Mouse (Mus musculus): ENCODE measurements around the gene Col8a2. TPM values are rescaled to one million over a fixed set of nuclear protein-coding genes. Genes with fewer than 3 reads are reported as not detected.

Col8a2 gene
- polyA plus RNA-seq, 1 experiment: 5.0 TPM

DNA sequence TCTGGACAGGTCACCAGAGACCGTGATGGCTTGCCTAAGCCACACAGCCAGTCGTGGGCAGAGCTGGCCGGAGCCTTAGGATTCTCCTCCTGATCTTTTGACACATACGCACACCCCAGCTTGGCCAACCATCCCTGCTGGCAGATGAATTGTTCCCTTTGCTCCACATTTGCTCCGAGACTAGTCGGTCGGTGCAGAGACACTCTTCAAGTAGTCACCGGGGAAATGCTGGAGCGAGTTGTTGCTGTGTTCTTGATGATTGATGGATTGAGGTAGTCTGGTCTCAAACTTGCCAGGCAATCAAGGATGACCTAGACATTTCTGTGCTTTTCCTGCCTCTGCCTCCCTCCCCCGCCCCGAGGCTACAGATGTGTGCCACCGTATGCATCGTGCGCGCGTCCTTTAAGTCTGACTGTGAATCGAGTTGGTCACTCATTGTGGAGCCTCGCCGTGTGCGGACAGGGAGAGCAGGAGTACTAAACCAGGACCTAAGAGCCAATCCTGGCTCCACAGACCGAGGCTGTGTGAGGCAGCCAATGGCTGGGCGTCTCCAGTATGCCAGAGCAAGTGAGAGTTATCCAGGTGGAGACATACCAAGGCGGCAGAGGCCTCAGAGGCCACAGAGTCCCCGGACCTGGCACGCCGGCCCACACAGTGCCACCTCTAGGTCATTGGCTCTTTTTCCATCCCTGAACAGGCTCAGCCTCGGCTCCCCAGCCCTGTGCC, 15.2 kb downstream of the Col8a2 start:
- DNase-seq (ENCODE audit: low read depth): no peak

DNA sequence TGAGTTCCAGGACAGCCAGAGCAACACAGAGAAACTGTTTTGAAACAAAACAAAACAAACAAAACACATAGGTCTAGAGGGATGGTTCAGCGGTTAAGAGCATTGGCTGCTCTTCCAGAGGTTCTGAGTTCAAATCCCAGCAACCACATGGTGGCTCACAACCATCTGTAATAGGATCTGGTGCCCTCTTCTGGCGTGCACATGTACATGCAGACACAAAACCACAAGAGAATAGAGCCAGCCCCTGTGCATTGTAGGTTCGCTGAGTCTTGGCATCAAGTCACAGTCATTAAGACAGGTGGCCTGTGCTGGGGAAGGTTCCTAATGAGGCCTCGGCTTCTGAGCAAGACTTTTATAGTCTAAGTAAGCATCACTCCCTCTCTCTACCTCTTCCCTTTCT, 17.3 kb downstream of the Col8a2 start:
- no peak for DNase-seq (ENCODE audit: low read depth)

DNA sequence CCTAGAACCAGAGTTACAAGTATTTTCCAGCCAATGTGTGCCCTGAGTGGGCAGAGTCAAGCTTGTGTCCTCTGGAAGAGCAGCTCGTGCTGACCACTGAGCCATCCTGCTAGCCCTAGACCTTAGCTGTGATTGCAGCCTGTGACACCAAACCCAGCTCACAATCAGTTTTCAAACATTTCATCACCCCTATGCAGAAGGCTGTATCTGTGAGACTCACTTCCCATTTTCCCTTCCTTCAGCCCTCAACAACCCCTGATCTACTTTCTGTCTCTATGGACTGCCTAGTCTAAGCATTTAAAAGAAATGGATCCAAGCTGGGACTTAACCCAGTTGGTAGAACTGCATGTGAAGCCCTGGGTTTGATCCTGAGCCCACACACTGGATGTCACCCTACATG, 18.8 kb downstream of the Col8a2 start:
- no peak for DNase-seq (ENCODE audit: low read depth)

DNA sequence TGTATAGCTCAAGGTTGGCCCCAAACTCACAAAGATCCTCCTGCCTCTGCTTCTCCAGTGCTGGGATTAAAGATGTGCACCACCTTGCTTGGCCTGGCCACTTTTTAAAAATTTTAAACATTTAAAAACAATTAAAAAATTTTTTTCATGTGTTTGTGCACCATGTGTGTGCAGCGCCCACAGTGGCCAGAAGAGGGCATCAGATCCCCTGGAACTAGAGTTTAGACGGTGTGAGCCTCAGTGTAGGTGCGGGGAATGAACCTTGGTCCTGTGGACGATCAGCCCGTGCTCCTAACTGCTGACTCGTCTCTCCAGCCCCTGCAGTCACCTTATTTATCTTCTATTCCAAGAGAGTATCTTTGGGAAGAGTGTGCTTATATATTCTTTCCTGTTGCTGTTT, 19.5 kb downstream of the Col8a2 start:
- DNase-seq (ENCODE audit: low read depth): no peak

DNA sequence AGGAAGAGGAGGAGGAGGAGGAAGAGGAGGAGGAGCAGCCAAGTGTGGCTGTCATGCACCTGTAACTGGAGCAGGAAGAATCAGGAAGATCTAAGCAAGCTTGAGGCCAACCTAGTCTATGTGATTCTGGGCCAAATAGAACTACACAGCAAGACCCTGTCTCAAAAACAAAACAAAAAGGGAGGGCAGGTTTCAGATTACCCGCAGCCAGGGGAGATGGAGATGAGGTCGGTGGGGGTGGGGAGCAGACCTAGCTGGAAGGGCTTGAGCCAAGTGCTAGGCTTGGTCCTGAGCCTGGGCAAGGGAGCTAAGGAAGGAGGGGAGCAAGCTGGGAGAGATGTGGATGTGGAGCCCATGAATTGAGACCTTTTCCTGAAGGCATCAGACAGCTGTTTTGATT, 20.2 kb downstream of the Col8a2 start:
- DNase-seq (ENCODE audit: low read depth): no peak

DNA sequence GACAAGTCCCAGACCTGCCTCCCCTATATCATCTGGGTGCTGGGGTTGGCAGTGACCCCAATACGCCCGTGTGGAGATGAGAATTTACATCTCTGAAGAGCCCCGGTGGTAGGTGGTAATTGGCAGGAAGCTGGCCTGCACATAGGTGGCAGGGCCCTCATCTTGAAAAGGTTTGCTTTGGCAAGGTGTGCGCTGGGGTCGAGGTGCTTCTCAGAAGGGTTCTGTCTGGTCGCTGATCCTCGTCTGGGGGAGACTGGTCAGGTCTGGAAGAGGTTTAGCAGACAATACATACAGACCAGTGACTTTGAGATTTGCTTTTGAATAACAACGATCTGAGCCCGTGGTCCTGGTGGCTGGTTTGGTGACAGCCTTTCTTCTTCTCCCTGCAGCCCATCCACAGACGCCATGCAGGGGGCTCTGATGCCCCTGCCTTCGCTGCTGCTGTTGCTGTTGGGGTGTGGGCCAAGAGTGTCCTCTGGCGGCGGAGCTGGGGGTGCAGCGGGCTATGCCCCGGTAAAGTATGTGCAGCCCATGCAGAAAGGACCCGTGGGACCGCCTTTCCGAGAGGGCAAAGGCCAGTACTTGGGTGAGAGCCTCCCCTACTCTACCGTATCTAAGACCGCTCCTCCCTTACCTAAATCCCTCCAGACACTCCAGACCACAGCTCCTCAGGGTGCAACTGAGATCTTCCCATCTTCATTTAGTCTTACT, 22.8 kb downstream of the Col8a2 start:
- DNase-seq (ENCODE audit: low read depth): no peak

DNA sequence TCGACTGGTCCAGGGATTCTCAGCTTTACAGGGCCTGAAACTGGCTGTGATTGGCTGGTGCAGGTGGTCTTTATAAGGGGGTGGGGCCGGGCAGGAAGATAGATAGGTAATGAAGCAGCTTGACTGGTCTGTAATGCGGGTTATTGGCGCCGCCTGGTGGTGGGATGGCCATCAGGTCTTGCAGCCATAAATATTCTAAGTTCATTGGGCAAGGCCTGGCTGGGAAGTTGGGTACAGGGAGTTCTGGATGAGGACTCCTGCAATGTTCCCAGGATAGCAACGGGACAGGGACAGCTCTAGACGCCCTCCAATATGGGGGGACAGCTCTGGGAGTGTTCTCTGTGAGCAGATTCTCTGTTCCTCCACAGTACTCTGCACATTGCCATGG, 23.3 kb downstream of the Col8a2 start:
- no peak for DNase-seq (ENCODE audit: low read depth)

DNA sequence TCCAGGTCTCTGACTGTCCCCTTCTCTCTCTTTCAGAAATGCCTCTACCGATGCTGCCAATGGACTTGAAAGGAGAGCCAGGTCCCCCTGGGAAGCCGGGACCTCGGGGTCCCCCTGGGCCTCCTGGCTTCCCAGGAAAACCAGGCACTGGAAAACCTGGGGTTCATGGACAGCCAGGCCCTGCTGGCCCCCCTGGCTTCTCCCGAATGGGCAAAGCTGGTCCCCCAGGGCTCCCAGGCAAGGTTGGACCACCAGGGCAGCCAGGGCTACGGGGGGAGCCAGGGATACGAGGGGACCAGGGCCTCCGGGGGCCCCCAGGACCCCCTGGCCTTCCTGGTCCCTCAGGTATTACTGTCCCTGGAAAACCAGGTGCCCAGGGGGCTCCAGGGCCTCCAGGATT, 23.8 kb downstream of the Col8a2 start:
- no peak for DNase-seq (ENCODE audit: low read depth)

DNA sequence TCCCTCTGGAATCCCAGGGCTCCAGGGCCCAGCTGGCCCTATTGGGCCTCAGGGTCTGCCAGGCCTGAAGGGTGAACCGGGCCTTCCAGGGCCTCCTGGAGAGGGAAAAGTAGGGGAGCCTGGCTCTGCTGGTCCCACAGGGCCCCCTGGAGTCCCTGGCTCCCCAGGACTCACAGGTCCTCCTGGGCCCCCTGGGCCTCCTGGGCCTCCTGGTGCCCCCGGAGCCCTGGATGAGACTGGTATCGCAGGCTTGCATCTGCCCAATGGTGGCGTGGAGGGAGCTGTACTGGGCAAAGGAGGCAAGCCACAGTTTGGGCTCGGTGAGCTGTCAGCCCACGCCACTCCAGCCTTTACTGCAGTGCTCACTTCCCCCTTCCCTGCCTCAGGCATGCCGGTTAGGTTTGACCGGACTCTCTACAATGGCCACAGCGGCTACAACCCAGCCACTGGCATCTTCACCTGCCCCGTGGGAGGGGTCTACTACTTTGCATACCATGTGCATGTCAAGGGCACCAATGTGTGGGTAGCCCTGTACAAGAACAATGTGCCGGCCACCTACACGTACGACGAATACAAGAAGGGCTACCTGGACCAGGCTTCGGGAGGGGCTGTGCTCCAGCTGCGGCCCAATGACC, 25.1 kb downstream of the Col8a2 start:
- DNase-seq (ENCODE audit: low read depth): no peak

DNA sequence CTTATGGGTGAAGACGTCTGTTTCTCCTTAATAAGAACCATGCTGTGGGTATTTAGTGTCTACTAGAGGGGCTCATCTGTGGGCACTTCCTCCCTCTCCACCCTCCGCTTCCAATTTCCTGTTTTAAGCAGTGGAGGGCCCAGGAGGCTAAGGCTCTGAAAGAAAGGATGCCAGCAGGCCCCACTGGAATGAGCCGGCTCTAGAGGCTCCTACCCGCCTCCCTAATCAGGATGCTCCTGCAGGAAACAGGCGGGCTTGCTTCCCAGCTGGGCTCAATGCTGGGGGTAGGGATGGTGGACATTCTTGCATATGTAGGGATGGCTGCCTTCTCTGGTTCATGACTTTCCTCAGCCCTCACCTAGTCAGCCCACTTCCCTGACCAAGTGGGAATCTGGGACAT, 26.6 kb downstream of the Col8a2 start:
- no peak for DNase-seq (ENCODE audit: low read depth)

DNA sequence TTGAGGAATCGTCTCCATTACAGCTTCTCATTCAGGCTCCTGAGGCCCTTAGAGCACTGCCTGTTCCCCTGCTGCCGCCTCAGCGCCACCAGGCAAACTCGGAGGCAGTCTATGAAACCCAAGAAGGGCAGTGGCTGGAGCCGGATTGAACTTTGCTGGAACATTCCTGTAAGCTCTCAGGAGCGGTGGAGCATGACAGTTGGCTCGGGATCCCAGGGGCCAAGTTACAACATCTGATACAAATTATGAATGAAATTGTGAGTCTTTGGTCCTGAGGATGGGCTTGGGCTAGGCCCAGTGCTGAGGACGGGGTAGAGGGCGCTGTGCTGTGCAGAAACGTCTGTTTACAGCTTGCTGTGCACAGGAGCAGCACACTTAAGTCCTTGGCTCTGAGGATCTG, 27.8 kb downstream of the Col8a2 start:
- no peak for DNase-seq (ENCODE audit: low read depth)

DNA sequence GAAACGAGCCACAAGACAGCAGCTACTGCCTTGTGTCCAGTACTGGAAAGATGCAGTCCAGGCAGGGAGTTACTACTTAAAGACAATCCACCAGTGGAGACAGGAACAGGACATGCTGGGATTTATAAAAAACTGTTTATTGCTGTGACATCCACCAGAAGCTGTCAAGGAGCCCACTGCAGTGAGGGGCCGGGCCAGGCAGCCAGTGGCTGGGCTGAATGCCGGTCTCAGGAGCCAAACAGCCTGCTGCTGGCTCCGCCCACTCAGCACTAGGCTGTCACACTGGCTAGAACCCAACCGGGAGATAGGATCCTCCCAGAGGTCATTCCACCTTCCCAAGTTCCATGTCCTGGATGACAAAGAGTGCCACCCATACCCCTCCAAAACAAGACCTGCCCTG, 29.3 kb downstream of the Col8a2 start:
- no peak for DNase-seq (ENCODE audit: low read depth)

DNA sequence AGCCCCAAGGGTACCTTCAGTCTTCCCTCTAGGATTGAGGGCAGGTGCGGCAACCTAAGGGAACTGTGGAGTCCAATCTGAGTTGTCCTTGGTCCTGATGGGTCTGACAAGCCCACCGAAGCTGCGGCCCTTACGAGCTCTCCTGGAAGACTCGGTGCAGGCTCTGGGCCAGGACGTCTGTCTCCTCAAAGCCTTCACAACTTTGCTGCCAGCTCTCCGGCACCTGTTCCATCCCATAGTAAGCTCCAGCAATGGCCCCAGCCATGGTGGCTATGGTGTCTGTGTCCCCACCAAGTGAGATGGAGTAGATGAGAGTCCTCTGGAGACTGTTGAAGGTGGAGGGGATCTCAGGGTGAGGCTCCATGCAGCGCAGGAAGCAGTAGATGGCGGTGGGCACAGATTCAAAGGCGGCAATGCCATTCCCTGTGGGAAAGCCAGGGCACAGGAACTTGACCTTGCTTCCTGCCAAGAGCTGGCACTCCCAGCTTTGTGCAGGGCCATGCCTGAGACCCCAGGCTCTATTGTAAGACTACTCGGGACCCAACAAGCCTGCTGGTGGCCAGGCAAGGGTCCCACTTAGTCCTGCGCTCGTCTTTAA, 29.9 kb downstream of the Col8a2 start:
- DNase-seq (ENCODE audit: low read depth): no peak

DNA sequence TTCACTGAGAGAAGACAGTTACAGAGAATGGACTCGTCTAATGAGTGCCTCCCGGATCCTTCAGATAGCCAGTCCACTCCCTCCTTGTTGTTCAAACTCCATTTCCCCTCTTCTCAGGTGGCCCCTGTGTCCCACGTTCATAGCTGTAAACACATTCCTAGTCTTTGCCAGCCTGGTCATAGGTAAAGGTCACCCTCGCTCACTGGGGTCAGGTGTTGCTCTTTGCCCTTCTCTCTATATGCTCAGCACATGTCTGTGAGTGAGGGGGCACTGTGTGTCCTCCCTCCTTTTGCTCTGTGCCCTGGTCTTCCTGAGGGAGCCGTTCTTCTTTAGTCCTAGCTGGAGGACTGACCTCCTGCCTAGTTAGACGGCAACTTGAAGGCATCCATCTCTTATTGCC, 33.2 kb downstream of the Col8a2 start:
- DNase-seq (ENCODE audit: low read depth): no peak

DNA sequence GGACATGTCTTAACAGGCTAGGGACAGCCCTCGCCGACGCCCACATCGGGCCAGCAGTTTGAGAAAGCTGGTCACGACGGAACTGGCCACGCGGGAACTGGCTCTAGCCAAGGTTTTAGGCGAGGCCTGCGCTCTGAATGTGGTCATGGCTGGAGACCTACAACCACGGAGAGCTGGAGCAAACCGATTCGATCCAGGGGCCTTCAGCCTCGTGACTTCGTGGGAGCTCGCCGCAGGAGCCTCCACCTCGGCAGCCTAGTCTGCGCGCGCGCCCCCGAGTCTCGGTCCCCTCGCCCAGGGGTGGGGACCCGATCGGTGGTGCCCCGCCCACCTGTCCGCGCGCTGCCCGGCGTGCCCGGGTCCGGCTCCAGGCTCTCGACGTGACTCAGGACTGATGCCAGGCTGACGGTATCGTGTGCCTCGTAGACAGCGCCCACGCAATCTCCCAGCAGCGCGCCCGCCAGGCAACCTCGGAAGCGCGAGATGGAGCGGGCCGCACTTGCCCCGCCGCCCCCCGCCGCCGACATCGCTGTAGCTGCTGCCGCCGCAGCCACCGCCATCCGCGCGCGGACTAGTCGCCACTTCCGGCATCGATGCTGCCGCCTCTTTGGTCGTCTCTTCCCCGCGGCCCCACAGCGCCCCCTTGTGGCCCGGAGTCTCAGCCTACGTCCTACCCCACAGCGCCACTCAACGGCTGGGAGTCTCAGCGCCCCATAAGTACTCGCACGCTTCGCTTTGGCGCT, 34.7 kb downstream of the Col8a2 start, which contains the start of gene Adprhl2:
TSS of gene Adprhl2 (minus strand) at position 593 of the 743 bp plus-strand sequence.
- no peak for DNase-seq (ENCODE audit: low read depth)

DNA sequence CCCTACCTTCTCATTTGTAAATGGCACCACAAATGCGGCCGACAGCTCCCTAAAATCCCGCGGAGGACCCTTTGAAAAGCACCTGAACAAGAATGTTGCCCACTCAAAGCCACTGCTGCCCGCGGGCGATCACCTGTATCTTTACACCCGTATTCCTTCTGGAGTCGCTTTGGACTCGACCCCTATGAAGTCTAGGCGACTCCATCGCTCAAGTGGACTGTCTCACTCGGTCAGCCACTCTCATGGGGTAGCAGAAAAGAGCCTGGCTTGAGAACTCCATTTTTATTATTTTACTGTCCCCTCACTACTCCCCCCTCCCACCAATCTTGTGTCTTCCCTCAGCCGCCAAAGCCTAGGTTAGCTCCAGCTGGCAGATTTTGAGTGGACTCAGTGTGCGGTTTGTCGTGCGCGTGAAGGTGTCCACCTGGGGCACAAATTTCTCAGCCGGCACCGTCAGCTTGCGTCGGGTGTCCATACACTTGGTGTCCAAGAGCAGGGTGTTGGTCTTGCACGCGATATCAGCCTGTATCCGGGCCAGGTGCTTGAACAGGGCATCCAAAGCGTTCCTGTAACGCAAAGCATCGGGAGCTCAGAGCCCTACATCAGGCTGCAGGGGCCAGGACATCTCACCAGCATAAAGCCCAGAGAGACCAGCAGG, 35.4 kb downstream of the Col8a2 start:
- DNase-seq (ENCODE audit: low read depth): no peak

DNA sequence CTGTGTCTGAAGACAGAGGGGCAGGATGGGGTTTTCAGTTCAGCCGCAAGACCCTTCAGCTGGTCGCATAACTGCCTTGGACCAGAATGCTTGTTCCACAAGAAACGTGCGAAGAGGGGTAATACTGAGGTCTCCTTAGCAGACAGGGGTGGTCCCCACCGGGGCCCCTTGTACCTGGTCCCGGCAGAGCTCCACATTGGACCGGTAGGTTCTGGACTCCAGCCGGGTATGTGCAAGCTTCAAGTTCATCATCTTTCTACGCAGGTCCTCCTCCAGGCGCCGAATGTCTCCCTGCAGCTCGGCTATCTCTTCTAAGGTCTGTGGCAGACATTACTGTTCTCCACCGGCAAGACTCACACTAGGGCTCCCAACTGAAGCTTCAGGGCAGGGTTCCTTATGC, 36.1 kb downstream of the Col8a2 start:
- DNase-seq (ENCODE audit: low read depth): no peak

DNA sequence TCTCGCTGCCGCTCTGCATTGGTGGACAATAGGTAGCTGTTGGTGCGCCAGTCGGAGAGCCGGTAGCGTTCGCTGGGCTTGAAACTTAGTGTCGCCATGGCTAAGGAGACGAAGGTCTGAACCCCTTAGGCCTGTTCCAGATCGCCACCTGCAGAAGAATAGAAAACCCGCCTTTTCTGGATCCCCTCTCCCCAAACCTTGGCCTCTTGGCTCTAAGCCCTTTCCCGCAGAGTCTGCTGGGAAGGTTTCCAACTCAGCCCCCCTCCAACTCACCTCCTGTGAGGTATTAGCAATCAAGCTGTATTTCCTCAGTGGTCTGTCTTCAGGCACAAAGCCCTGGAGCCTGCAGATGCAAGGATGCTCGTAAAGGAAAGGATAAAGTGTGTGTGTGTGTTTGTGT, 38.3 kb downstream of the Col8a2 start:
- no peak for DNase-seq (ENCODE audit: low read depth)

DNA sequence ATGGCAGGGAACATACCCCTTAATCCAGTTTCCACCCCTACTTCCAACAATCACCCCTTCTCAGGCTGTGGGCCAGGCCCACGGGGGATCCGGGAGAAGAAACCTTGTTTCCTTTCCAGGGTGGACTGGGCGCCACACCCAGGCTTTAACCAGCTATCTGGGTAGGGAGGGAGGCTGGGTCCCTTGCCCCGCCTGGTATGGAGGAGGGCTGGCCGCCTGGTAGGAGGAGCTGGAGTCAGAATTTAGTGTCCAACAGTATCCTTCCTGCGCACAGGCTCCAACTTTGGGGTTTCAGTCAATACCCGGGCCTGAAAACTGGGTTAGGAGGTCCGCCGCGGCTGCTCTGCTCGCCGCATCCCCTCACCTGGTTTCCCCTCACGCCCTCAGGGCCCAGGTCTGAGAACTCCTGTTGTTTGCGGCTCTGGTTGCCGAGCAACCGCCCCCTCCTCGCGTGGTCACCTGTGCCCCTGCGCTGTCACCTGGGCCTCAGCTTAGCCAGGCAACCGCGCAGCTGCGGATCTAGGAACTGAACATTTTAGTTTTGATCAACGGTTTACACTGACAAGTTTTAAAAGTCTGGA, 38.8 kb downstream of the Col8a2 start, which contains the start of gene Tekt2:
TSS of gene Tekt2 (minus strand) at position 408 of the 581 bp plus-strand sequence.
- DNase-seq (ENCODE audit: low read depth): no peak

DNA sequence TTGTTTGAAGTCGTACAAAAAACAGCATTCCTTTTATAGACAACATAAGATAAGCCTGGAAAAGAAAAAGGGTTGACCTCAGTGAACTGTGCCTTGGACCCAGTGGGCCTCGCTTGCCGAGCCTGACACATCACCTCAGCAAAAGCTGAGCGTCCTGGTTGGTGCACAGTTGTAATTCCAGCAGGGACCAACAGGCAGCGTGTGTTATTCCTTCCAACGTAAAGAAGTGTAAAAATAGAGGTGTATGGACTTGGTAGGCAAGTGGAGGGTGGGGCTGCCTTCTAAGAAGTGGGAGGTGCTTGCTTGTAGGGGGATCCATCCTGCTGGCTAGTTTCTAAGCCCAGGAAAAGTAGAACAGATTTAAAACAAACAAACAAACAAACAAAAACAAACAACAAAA, 39.4 kb downstream of the Col8a2 start:
- DNase-seq (ENCODE audit: low read depth): no peak

DNA sequence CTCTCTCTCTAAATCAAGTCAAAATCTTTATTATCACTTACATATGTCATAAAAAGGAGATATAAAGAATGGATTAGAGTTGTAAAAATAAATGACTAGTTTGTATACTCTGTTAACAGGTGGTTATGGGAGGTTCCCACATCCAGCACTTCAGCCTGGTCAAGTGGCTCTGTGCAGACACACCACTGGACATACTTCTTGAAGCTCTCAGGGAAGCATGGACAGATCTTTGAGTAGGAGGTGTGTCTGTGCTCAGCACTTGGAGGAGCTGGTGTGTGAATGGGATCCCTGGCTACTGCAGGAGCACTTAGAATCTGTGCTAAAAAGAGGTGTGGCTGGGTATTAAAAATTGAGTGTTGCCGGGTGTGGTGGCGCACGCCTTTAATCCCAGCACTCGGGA, 43.7 kb downstream of the Col8a2 start:
- DNase-seq (ENCODE audit: low read depth): no peak
